Mouse (Mus musculus) heart, postnatal 0 days (tissue): Measurements from ENCODE around the gene Ppargc1a. TPM values are rescaled to one million over a fixed set of nuclear protein-coding genes. Genes with fewer than 3 reads are reported as not detected.

Source experiments
- ATAC-seq: fragments of 200-750 bp; cut with Nextera tagmentation; 2 replicates; pipeline ENCODE4 v1.8.0; 2017; ENCODE audit warnings: low read depth, moderate number of reproducible peaks, moderate library complexity; ENCODE audit not compliant: insufficient read depth
- DNase-seq: peaks from one replicate; pipeline ENCODE4 v3.0.0-alpha.2; 2016; ENCODE audit warnings: low spot score
- H3K27ac ChIP-seq: fragments of 300-500 bp; sonication (generic); 2 replicates; pipeline ENCODE4 v1.5.1; 2014; ENCODE audit warnings: low read depth, mild to moderate bottlenecking
- H3K27me3 ChIP-seq: fragments of 300-500 bp; sonication (generic); 2 replicates; pipeline ENCODE4 v1.6.1; 2014; ENCODE audit warnings: low read length, mixed read lengths; ENCODE audit not compliant: control insufficient read depth, insufficient read depth
- H3K36me3 ChIP-seq: fragments of 300-500 bp; sonication (generic); replicated peaks from 2 replicates; pipeline ENCODE4 v1.6.1; 2014; ENCODE audit warnings: low read length, mixed read lengths; ENCODE audit not compliant: control insufficient read depth, insufficient read depth
- H3K4me1 ChIP-seq: fragments of 300-500 bp; sonication (generic); 2 replicates; pipeline ENCODE4 v1.6.1; 2014; ENCODE audit warnings: antibody characterized with exemption; ENCODE audit not compliant: control insufficient read depth, insufficient read depth
- H3K4me2 ChIP-seq: fragments of 300-500 bp; sonication (generic); 2 replicates; pipeline ENCODE4 v1.6.1; 2014; ENCODE audit warnings: low read depth, mild to moderate bottlenecking, low read length, moderate library complexity
- H3K4me3 ChIP-seq: fragments of 300-500 bp; sonication (generic); 2 replicates; pipeline ENCODE4 v1.5.1; 2014; ENCODE audit warnings: low read depth, low read length
- H3K9ac ChIP-seq: fragments of 300-500 bp; sonication (generic); replicated peaks from 2 replicates; pipeline ENCODE4 v1.6.1; 2014; ENCODE audit warnings: low read depth, low read length, mixed read lengths
- H3K9me3 ChIP-seq: fragments of 300-500 bp; sonication (generic); replicated peaks from 2 replicates; pipeline ENCODE4 v1.6.1; 2016; ENCODE audit warnings: low read length; ENCODE audit not compliant: control insufficient read depth
- CTCF ChIP-seq: IDR thresholded peaks from 2 replicates; pipeline ENCODE4 v1.5.1; 2016; ENCODE audit warnings: antibody characterized with exemption, control low read depth, low read depth
- EP300 ChIP-seq: IDR thresholded peaks from 2 replicates; pipeline ENCODE4 v1.6.1; 2016; ENCODE audit warnings: antibody characterized with exemption, low read depth
- WGBS: fragments of 180-500 bp; shearing (Covaris S2); extraction: QIAGEN DNeasy Blood & Tissue Kit; methylation state at CpG from one replicate; pipeline ENCODE4 v1.1.7; 2014; 5-methylcytosine and 5-hydroxymethylcytosine counted together
- polyA plus RNA-seq: library from polyadenylated mRNA; unstranded; fragments of >200 nt; fragmentation: Nextera tagmentation; extraction: Ambion mirVana; gene quantifications from 2 replicates; pipeline ENCODE4 v1.2.1, GENCODE M21; 2015
- total RNA-seq: library from RNA; depleted of rRNA; stranded (reverse); fragments of >200 nt; gene quantifications from 2 replicates; pipeline ENCODE4 v1.2.3, GENCODE M21; 2014; ENCODE audit warnings: low replicate concordance

Ppargc1a gene
- total and polyA plus RNA-seq, 2 experiments from 2014 or later = 50.8 to 61.4 TPM

DNA sequence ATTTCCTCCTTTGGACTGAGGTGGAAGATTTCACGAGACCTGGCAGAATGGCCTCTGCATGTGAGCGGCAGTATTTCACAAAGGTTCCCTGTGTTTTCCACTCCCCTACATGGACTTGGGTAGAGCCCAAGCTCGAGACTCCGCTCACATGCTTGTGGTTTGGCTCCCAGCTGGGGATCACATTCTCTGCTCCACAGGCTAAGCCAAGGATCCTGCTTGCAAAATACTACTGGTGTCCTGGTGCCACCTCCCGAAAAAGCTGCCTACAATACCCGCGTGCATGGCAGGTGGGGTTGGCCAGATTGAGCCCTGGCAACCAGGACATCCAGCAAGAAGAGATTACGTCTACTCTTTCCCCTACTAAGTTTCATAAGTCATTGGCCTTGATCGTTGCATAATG is 28.1 kb upstream of the Ppargc1a start:
- H3K27ac ChIP-seq = no peak overlapping the region; the same call in 1 of the 2 replicates

DNA sequence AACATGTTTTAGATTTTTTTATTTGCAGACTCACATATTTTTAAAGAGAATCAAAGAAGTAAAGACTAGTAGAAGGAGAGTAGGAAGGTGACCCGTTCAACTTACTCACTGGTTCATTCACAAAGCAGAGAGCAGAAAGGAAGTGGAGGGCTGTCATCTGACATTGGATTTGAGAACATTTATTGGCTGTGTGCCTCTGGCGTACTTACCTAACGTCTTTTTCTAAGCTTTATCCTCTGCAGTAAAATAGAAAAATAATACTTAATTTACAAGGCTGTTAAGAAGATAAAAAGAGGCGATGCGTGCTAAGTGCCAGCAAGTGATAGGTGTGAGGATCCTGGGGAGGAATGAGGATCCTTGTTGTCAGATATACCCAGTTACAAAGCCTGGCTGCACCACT is 24.7 kb upstream of the Ppargc1a start:
- TF ChIP-seq CTCF (no peak), EP300 (no peak)
- peak overlapping the region; percentile 91 for H3K27ac ChIP-seq

More for the DNA sequence above, 28.1 kb upstream of the Ppargc1a start:
- DNase-seq (no peak), ATAC-seq (no peak)
- no peak overlapping the region for H3K9ac ChIP-seq
- no peak overlapping the region for H3K4me3 ChIP-seq
- peaks cover 42% of the 10 kb centered on the region for H3K4me1 ChIP-seq
- no peak for TF ChIP-seq CTCF
- no peak for TF ChIP-seq EP300
- no peaks in the 10 kb centered on the region for H3K27me3 ChIP-seq
- no peaks in the 10 kb centered on the region for H3K36me3 ChIP-seq
- H3K4me2 ChIP-seq = no peak overlapping the region
- 83% methylated on average over 9 of the region's 9 CpGs for WGBS
- H3K9me3 ChIP-seq = no peaks in the 10 kb centered on the region

DNA sequence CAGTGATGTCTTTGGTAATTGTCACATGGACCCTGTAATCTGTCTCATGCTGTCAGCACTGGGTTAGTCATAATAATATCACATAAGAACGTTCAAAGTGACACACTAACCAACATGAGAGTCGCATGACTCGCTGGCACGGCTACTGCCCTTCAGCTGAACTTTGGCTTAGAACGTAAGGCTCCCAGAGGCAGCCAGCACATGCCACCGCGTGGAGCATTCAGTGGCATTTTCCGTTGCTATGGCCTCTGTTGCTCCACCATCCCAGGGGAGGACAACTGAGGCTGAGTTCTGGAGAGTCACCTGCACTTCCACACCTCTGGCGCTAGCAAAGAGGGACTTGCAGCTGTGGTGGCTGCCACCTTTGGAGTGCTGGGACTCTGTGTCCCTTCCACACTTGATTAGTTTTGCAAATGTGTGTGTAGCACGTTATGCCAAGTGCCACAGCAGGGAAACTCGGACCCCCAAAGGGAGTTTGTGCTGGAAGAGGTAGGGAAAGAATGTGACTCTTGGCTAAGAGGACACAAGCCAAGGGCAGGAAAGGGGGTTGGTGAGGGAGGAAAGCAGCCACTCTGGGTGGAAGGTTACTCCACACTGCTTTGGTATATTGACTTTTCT is 24.1 kb upstream of the Ppargc1a start:
- 7% methylated on average over 11 of the region's 11 CpGs for WGBS
- Histone ChIP-seq H3K36me3 (no peaks in the 10 kb centered on the region), H3K4me3 (no peak overlapping the region), H3K9ac (0 out of 2 replicates have a peak overlapping the region, but pooled peaks have one; percentile 17), H3K4me1 (peaks cover 25% of the 10 kb centered on the region), H3K4me2 (peak overlapping the region; percentile 38), H3K9me3 (no peaks in the 10 kb centered on the region), H3K27ac (peak overlapping the region; percentile 91), H3K27me3 (no peaks in the 10 kb centered on the region)
- peak; percentile 89 for DNase-seq
- TF ChIP-seq EP300 (peak; percentile 99), CTCF (no peak)
- ATAC-seq = peak; percentile 91

More for the DNA sequence above, 24.7 kb upstream of the Ppargc1a start:
- Histone ChIP-seq H3K27me3 (no peaks in the 10 kb centered on the region), H3K4me3 (no peak overlapping the region), H3K9ac (peak overlapping the region; percentile 42; the same call in 1 of the 2 replicates), H3K9me3 (no peaks in the 10 kb centered on the region), H3K4me2 (peak overlapping the region; percentile 15; the same call in 1 of the 2 replicates), H3K36me3 (no peaks in the 10 kb centered on the region), H3K4me1 (peaks cover 25% of the 10 kb centered on the region)
- 13% methylated on average over 5 of the region's 5 CpGs for WGBS
- peak; percentile 69 for DNase-seq
- no peak for ATAC-seq

DNA sequence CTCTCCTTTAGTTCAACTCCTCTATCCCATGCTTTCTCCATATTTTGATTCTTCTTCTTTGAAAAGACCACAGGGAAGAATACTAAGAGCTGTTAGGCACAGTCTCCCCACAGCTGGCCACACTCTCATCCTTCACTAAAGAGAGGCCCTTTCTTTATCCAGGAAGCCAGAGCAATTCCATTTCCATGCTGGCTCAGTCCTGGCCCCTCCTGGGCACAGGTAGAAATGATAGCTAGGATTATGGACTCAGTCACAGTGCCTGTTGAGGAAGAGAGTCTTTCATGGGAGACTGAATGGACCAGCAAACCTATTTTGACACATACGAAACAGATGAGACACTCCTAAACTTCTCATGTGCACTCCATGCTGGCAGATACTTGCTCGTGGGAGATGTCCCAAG is 18.7 kb upstream of the Ppargc1a start:
- Histone ChIP-seq H3K9ac (no peak overlapping the region), H3K9me3 (no peaks in the 10 kb centered on the region), H3K27ac (no peak overlapping the region), H3K4me3 (no peak overlapping the region), H3K4me1 (peaks cover 14% of the 10 kb centered on the region), H3K4me2 (no peak overlapping the region), H3K27me3 (no peaks in the 10 kb centered on the region), H3K36me3 (no peaks in the 10 kb centered on the region)
- TF ChIP-seq EP300 = no peak
- TF ChIP-seq CTCF = peak; percentile 40
- no peak for DNase-seq
- WGBS = 79% methylated on average over 2 of the region's 2 CpGs
- ATAC-seq = no peak; the same call in 1 of the 2 replicates

DNA sequence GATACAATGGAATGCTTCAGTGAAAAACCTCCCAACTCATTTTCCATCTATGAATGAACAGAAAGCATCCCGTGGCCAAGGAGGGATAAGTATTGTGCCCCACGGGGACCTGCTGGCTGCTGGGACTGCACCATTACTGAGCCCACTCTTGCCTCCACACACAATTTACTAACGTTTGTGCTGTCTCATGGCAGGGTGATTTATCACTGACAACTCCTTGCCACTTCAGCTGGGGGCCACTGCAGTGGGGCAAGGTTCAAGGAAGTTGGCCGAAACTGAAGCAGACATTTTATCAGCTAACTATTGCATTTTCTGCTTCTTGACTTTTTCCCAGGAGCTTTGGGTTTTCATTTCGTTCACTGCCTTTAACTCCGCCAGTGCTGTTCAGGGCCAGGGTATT is 17.5 kb upstream of the Ppargc1a start:
- no peaks in the 10 kb centered on the region for H3K36me3 ChIP-seq
- no peak overlapping the region for H3K27ac ChIP-seq
- no peak overlapping the region for H3K9ac ChIP-seq
- H3K27me3 ChIP-seq = no peaks in the 10 kb centered on the region
- H3K4me3 ChIP-seq = no peak overlapping the region
- no peak for TF ChIP-seq CTCF
- TF ChIP-seq EP300 = no peak
- no peak overlapping the region for H3K4me2 ChIP-seq
- peaks cover 9% of the 10 kb centered on the region for H3K4me1 ChIP-seq
- no peaks in the 10 kb centered on the region for H3K9me3 ChIP-seq
- 46% methylated on average over 6 of the region's 6 CpGs for WGBS
- DNase-seq (no peak), ATAC-seq (no peak)

DNA sequence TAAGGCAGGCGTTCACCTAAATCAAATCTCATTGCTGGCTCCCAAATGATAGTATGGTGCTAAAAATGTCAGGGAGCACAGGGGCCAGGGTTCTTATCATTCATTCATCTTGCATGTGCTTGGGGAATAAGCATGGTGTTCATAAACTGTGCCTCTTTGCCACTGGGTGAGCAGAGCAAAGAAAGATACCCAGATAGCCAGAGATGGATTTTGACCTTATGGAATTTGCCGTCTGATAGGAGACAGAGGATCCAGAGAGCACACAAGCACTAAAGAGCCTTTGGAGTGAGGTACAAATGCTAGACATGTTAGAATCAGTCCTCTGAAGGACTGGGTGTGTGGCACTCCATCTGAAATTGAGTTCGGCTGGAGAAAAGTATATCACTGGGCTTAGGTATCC is 16.7 kb upstream of the Ppargc1a start:
- H3K4me2 ChIP-seq = no peak overlapping the region
- TF ChIP-seq EP300 (no peak), CTCF (no peak)
- no peak overlapping the region for H3K27ac ChIP-seq
- H3K9me3 ChIP-seq = no peaks in the 10 kb centered on the region
- no peaks in the 10 kb centered on the region for H3K27me3 ChIP-seq
- H3K4me1 ChIP-seq = peaks cover 9% of the 10 kb centered on the region
- DNase-seq (no peak), ATAC-seq (no peak)
- no peak overlapping the region for H3K9ac ChIP-seq
- no peak overlapping the region for H3K4me3 ChIP-seq
- 64% methylated on average over 3 of the region's 3 CpGs for WGBS
- H3K36me3 ChIP-seq = no peaks in the 10 kb centered on the region
